Mouse (Mus musculus) cerebellum, adult 8-10 months (tissue): ENCODE measurements at regions not wholly inside any gene's neighbourhood (a gene's known extent, or its start where the extent isn't known, plus 50 kb on each side); places are given as distances from the start of the nearest gene placed in this dataset.
"Not testable (repeated sequence)": the region's sequence is repeated elsewhere in the genome, so short reads cannot be mapped to it uniquely, and the experiment has no call there.

Experiments
- DNase-seq: peaks from one replicate; pipeline ENCODE4 v3.0.0; 2022

DNA sequence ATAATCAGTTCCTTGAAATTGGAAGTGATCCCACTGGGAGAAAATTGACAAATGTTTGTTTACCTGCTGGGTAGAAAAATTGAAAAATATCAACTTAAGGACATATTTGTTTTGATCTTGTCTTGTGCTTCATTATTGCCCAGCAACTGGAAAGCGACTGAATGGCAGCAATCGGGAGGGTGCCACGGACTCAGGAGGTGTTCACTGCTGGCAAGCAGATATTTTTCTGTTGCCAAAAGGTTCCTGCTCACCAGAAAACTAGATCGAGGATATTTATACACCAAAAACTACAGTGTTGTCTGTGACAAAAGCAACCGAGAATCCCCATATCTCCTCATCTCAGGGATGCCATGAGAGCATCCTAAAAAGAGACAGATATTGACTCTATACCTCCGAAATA, 71.4 kb downstream of the Gm21833 start:
- DNase-seq: peak; percentile 4

GRCm38 (mm10) chr16:82920533-82920932, 92.4 kb downstream of the Gm21833 start:
- peak; percentile 7 for DNase-seq

DNA sequence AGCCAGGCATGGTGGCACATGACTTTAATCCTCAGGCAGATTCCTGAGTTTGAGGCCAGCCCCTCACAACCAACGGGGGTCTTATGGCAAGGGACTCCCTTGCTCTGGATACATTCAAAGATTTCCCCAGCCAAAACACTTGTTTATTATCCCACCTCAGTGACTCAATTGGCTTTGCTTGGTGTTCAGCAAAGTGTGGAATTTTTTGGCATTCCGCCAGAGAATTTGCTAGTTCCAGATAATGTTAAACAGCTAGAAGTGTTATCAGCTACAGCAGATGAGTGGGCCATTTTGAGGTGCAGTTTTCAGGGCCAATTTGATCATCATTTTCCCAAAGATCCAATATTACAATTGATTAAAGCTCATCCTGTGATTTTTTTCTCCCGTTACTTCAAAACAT, 130.8 kb downstream of the Gm21833 start:
- DNase-seq: not testable (repeated sequence)

GRCm38 (mm10) chr16:82991705-82992104, 163.5 kb downstream of the Gm21833 start:
- no peak for DNase-seq

- no peak for DNase-seq
These were observed 169.7 kb downstream of the Gm21833 start for GRCm38 (mm10) chr16:82997861-82998260.

DNA sequence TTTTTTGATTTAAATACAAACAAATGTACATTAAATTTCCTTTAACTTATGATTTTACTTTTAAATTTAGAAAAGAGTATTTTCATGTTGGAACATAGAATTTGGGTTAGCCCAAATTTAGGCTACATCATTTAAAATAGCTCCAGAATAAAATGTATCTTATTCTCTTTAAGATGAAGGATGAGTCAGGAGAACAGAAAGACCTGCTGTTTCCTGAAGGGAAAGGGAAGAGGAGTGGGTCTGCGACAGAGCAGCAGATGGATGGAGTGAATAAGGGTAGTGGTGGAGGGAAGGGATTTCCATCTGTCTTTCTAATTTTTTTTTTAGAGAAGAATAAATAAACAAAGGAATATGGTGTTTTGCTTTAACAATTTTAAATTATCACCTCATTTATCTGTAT, 193.1 kb downstream of the Gm21833 start:
- no peak for DNase-seq

- no peak for DNase-seq
These were observed 235.2 kb downstream of the Gm21833 start for GRCm38 (mm10) chr16:83063423-83063822.

GRCm38 (mm10) chr16:83071488-83071887, 243.3 kb downstream of the Gm21833 start:
- no peak for DNase-seq

GRCm38 (mm10) chr16:83092059-83092458, 263.9 kb downstream of the Gm21833 start:
- DNase-seq: no peak

DNA sequence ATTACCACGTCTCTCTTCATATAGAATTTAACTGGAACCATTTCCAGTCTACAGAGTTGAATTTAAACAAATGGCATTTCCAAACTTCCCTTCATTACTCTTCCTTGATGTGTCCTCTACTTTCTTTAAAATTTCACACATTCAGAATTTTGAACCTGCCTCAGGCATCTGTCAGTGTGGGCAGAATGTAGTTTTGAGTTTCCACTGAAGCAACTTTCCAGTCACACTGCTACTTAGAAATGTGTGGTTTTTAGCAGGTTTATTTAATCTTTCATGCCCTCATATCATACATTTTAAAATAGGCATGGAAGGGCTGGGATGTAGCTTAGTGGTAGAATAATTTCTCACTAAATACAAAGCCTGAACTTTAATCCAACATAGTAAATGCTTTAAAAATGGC, 282.9 kb downstream of the Gm21833 start:
- DNase-seq: no peak

DNA sequence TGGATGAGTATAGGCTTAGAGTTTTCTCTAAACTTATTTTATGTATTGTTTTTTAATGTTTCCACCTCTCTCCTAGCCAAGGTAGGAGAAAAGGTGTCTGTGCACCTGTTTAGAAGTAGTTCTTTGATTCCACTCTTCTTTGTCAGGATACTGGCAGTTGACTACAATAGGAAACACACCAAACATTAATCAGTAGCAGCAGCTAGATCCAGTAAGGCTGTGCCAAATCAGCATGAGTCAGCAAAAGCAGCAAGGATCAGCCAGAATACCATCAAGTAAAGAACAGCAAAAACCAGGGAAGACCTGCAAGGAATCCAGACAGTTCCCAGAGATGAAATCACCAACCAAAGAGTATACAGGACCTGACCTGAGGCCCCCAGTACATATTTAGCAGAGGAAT, 303.7 kb downstream of the Gm21833 start:
- DNase-seq: no peak

DNA sequence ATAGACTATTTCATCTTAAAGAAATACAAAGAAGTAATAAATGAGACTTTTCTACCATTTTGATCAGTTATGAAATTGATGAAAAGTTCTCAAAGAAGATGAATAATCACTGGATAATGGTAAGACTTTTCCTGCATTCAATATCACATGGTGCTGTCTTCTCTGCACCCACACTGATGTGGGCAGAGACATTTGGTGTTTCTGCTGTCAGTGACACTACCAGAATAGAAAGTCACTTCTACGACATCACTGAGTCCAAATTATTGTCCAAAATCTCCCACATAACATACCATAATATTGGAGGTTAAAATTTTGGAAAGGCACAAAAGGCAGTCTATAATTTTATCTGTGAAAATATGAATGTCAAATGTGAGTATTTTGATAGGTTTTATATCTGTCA, 344.8 kb downstream of the Gm21833 start:
- no peak for DNase-seq

DNA sequence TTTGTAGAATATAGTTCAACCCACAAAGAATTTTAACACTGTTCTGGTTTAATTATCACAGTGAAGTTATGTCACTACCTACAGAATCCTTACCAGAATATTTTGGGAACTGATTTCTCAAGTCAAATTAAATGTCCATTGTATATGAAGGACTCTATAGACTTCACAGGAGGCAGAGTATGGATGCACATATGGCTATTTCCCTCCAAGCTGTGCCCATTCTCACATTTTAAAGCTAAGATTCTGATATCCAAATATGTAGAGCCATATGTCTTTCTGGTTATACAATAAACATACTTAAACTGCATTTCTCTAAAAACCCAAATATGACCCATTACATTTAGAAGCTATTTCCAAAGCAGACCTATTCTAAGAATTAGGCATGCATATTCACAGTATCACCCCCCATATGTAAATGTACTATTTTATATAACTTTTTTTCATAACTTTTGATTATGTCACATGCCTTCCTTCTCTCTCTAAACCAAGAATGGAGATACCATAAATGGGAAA, 365.3 kb downstream of the Gm21833 start:
- DNase-seq: no peak

DNA sequence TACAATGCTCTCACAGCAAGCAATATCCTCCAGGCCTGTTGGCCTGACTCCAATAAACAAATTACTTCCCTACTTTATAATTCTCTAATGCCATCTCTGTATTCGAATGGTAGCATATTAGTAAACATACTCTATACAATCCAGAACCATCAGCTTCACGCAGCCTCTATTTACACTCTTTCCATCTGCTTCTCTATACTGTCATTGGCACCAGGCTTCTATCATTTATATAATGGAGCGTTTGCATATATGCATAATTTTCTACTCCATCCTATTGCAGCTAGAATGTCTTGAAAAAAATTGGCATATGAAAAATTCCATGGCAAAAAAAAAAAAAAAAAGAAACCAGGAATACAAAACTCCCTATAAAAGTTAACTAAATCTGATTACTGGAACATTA, 369.6 kb downstream of the Gm21833 start:
- DNase-seq: no peak
